Mouse (Mus musculus) hindbrain, embryonic 13.5 days (tissue): Measurements from ENCODE around the gene Angptl4. TPM values are rescaled to one million over a fixed set of nuclear protein-coding genes. Genes with fewer than 3 reads are reported as not detected.

Source experiments
- ATAC-seq: fragments of 200-750 bp; cut with Nextera tagmentation; 2 replicates; pipeline ENCODE4 v1.8.0; 2017; ENCODE audit warnings: moderate TSS enrichment; ENCODE audit not compliant: low FRiP score
- H3K27ac ChIP-seq: fragments of 300-500 bp; sonication (generic); 2 replicates; pipeline ENCODE4 v1.5.1; 2015; ENCODE audit warnings: inconsistent platforms, mild to moderate bottlenecking, moderate library complexity
- H3K27me3 ChIP-seq: fragments of 300-500 bp; sonication (generic); 2 replicates; pipeline ENCODE4 v1.6.1; 2015; ENCODE audit warnings: mild to moderate bottlenecking, inconsistent platforms
- H3K36me3 ChIP-seq: fragments of 300-500 bp; sonication (generic); 2 replicates; pipeline ENCODE4 v1.6.1; 2015; ENCODE audit warnings: mild to moderate bottlenecking, inconsistent platforms
- H3K4me1 ChIP-seq: fragments of 300-500 bp; sonication (generic); replicated peaks from 2 replicates; pipeline ENCODE4 v1.6.1; 2015; ENCODE audit warnings: inconsistent platforms
- H3K4me2 ChIP-seq: fragments of 300-500 bp; sonication (generic); 2 replicates; pipeline ENCODE4 v1.6.1; 2015; ENCODE audit warnings: inconsistent platforms, mild to moderate bottlenecking, moderate library complexity
- H3K4me3 ChIP-seq: fragments of 300-500 bp; sonication (generic); 2 replicates; pipeline ENCODE4 v1.5.1; 2015; ENCODE audit warnings: mild to moderate bottlenecking, inconsistent platforms
- H3K9ac ChIP-seq: fragments of 300-500 bp; sonication (generic); 2 replicates; pipeline ENCODE4 v1.6.1; 2015; ENCODE audit warnings: mild to moderate bottlenecking, inconsistent platforms
- H3K9me3 ChIP-seq: fragments of 300-500 bp; sonication (generic); 2 replicates; pipeline ENCODE4 v1.6.1; 2016; ENCODE audit warnings: inconsistent platforms
- WGBS: fragments of 180-500 bp; shearing (Covaris S2); methylation state at CpG from one replicate; pipeline ENCODE4 v1.1.7; 2015; 5-methylcytosine and 5-hydroxymethylcytosine counted together
- polyA plus RNA-seq: library from polyadenylated mRNA; unstranded; fragments of >200 nt; fragmentation: Nextera tagmentation; extraction: Ambion mirVana; gene quantifications from 2 replicates; pipeline ENCODE4 v1.2.1, GENCODE M21; 2015

Gene Angptl4
- polyA plus RNA-seq, 1 experiment from 2014 or later = 23.5 TPM

DNA sequence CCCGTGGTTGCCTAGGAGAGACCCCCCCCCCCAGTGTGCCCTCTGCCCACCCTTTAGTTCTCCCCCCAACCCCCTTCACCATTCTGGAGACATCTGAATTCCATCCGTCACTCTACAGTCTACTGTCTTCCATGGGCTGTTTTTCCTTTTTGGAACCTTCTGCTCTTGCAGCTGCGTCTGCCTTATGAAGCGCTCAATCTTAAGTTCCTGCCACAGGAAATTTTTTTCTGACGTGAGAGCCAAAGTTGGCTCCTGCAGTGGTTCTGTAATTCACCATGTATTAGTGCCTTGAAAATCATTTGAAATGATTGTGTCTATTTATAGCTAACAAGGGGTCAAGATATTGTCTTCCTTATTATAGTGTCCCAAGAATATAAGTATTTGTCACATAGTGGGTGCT lies 35.0 kb upstream of the Angptl4 start:
- peaks cover 30% of the 10 kb centered on the region for H3K36me3 ChIP-seq
- H3K27ac ChIP-seq = peak overlapping the region; percentile 90
- peaks cover 20% of the 10 kb centered on the region for H3K4me1 ChIP-seq
- WGBS = 65% methylated on average over 5 of the region's 5 CpGs
- H3K27me3 ChIP-seq = peaks cover 6% of the 10 kb centered on the region; the same call in 1 of the 2 replicates
- ATAC-seq = no peak
- H3K9ac ChIP-seq = peak overlapping the region; percentile 81; the same call in 1 of the 2 replicates
- H3K9me3 ChIP-seq = no peaks in the 10 kb centered on the region
- peak overlapping the region; percentile 52 for H3K4me3 ChIP-seq
- H3K4me2 ChIP-seq = peak overlapping the region; percentile 77

GRCm38 (mm10) chr17:33815399-33815798 lies 33.8 kb upstream of the Angptl4 start:
- H3K4me1 ChIP-seq = peaks cover 26% of the 10 kb centered on the region
- H3K36me3 ChIP-seq = peaks cover 18% of the 10 kb centered on the region
- no peak for ATAC-seq
- H3K4me2 ChIP-seq = no peak overlapping the region
- H3K27me3 ChIP-seq = peaks cover 18% of the 10 kb centered on the region
- H3K27ac ChIP-seq = no peak overlapping the region
- 91% methylated on average over 6 of the region's 6 CpGs for WGBS
- no peak overlapping the region for H3K4me3 ChIP-seq
- no peaks in the 10 kb centered on the region for H3K9me3 ChIP-seq
- H3K9ac ChIP-seq = no peak overlapping the region

DNA sequence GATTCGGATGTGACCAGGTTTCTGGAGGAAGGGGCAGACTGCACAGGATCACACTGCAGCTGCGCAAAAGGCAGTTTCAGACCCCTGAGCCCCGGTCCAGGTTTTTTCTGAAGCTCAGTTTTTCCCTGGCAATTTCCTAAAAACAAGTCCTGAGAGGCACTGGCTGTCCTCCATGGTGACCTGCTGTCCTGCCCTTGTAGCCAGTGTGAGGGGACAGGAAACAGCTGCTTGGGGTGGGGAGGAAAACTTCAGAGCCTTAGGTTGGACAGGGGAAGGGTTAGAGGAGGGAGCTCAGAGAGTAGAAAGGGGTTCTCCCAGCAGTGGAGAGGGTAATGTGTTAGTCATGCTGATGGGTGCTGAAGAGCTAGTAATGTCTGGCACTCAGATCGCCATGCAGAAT lies 31.4 kb upstream of the Angptl4 start:
- no peak overlapping the region for H3K9ac ChIP-seq
- H3K36me3 ChIP-seq = no peaks in the 10 kb centered on the region
- no peak overlapping the region for H3K4me3 ChIP-seq
- peaks cover 21% of the 10 kb centered on the region for H3K27me3 ChIP-seq
- 0 out of 2 replicates have a peak overlapping the region, but pooled peaks have one; percentile 4 for H3K4me2 ChIP-seq
- no peak for ATAC-seq
- no peaks in the 10 kb centered on the region for H3K9me3 ChIP-seq
- 72% methylated on average over 4 of the region's 4 CpGs for WGBS
- H3K27ac ChIP-seq = no peak overlapping the region
- H3K4me1 ChIP-seq = peaks cover 19% of the 10 kb centered on the region

GRCm38 (mm10) chr17:33812475-33812874 lies 30.8 kb upstream of the Angptl4 start:
- Histone ChIP-seq H3K9me3 (no peaks in the 10 kb centered on the region), H3K27ac (no peak overlapping the region), H3K9ac (no peak overlapping the region), H3K4me1 (peaks cover 16% of the 10 kb centered on the region), H3K27me3 (peaks cover 21% of the 10 kb centered on the region), H3K4me3 (no peak overlapping the region), H3K36me3 (no peaks in the 10 kb centered on the region), H3K4me2 (no peak overlapping the region)
- 58% methylated on average over 3 of the region's 3 CpGs for WGBS
- ATAC-seq = no peak

- 0 out of 2 replicates have a peak, but pooled peaks have one; percentile 8 for ATAC-seq
- Histone ChIP-seq H3K9ac (peak overlapping the region; percentile 70), H3K27ac (peak overlapping the region; percentile 40; the same call in 1 of the 2 replicates), H3K27me3 (peaks cover 21% of the 10 kb centered on the region), H3K9me3 (no peaks in the 10 kb centered on the region), H3K4me3 (peak overlapping the region; percentile 49), H3K4me2 (peak overlapping the region; percentile 72), H3K4me1 (peaks cover 12% of the 10 kb centered on the region), H3K36me3 (no peaks in the 10 kb centered on the region)
- 29% methylated on average over 7 of the region's 7 CpGs for whole genome bisulfite sequencing
These were observed 29.5 kb upstream of the Angptl4 start for GRCm38 (mm10) chr17:33811142-33811516.

DNA sequence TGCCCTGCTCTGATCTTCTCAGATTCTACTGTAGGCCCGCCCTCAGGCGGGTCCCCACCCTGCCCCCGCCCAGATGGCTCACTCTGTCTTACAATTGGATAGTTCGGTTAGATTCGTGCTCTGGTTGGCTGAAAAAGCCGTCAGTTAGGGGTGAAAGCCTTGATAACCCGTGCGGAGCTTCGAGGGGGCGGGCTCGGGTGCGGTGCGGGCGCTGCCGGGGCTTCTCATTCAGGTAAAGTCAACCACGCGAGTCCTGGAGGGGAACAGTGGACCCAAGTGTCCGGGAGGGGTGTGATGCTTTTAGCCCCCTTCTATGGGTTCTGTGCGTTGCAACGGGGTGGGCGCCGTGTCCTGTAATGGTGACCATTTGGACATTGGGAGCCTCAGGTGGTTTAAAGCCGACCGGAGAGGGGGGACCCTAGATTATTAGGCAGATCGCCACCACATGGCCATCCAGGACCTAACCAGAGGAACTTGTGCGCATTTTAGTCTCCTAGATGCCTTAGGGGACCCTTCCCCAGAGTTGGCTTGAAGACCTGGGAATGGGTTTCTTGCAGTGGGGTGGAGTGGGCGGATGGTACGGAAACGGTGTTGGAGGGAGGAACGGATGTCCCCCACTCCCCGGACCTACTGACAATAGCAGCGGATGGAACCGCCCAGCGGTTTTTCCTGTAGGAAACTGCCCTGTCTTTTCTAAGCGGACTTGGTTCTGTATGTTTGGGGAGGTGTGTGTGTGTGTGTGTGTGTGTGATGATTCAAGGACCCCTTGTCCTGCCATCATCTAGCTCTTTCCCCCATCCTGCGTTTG lies 28.9 kb upstream of the Angptl4 start, which contains the start of gene Kank3:
Gene Kank3 (plus strand): TSS at position 186 of the 808 bp plus-strand sequence.
- Histone ChIP-seq H3K27me3 (peaks cover 21% of the 10 kb centered on the region), H3K9ac (peak within 1 kb of the TSS; percentile 70), H3K4me2 (peak within 1 kb of the TSS; percentile 72), H3K36me3 (no peaks in the 10 kb centered on the region), H3K4me1 (peaks cover 12% of the 10 kb centered on the region), H3K9me3 (no peaks in the 10 kb centered on the region), H3K4me3 (peak within 1 kb of the TSS; percentile 49), H3K27ac (peak within 1 kb of the TSS; percentile 40; the same call in 1 of the 2 replicates)
- whole genome bisulfite sequencing = 1% methylated on average over 36 of the region's 36 CpGs
- peak; percentile 98 for ATAC-seq

GRCm38 (mm10) chr17:33808192-33808591 lies 26.6 kb upstream of the Angptl4 start:
- Histone ChIP-seq H3K4me3 (no peak overlapping the region), H3K36me3 (no peaks in the 10 kb centered on the region), H3K27ac (no peak overlapping the region), H3K27me3 (peaks cover 21% of the 10 kb centered on the region), H3K9me3 (no peaks in the 10 kb centered on the region), H3K4me2 (no peak overlapping the region), H3K4me1 (peaks cover 12% of the 10 kb centered on the region), H3K9ac (no peak overlapping the region)
- no peak for ATAC-seq
- 53% methylated on average over 10 of the region's 10 CpGs for WGBS

DNA sequence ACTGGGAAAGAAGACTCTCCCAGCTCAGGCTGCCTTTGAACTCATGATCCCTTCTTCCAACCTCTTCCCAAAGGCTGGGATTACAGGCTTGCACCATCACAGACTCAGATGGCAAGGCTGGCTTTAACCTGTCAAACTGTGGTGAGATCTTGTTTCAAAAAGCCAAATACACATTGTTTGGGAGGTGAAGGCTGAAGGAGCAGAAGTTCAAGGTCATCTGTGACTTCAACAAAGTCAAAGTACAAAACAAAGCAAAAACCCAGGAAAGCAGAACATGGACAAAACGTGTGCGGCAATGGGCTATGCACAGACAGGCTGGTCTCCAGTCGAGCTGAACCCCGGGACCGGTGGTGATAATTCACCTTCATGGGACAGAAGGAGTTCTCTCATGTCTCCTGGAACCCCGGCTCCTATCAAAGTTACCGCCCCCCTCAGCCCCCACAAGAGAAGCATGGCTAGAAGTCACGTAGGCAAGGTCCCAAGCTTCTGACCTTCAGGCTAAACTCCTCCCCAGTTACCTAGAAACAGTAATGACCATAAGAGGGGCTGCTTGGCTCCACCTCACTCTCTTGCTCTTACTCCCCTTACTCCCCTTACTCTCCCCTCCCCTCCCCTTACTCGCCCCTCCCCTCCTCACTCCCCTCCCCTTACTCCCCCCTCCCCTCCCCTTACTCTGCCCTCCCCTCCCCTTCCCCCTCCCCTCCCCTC lies 25.7 kb upstream of the Angptl4 start:
- 63% methylated on average over 8 of the region's 9 CpGs for WGBS
- Histone ChIP-seq H3K4me1 (peaks cover 12% of the 10 kb centered on the region), H3K27me3 (peaks cover 17% of the 10 kb centered on the region), H3K4me2 (no peak overlapping the region), H3K4me3 (no peak overlapping the region), H3K36me3 (no peaks in the 10 kb centered on the region), H3K9ac (no peak overlapping the region), H3K9me3 (no peaks in the 10 kb centered on the region), H3K27ac (no peak overlapping the region)
- no peak for ATAC-seq

DNA sequence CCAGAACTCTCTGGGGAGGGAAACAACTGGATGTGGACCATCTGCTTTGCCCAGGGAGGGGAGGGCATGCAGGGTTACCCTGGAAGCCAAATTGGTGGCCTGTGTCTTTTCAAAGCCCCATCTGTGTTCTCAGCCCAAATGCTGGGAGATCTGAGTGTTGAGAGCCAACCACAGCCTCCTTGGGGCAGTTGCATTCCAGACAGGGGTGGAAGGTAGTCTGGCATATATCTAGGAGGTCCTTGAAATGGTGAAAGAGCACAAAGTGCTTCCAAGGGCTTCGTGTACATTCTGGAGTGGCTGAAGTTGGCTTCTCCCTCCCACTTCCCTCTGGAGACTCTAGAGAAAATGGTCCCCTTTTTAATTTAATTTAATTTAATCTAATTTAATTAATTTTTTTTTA lies 23.1 kb upstream of the Angptl4 start:
- Histone ChIP-seq H3K4me3 (no peak overlapping the region), H3K9me3 (no peaks in the 10 kb centered on the region), H3K4me2 (no peak overlapping the region), H3K4me1 (no peaks in the 10 kb centered on the region), H3K9ac (no peak overlapping the region), H3K27ac (no peak overlapping the region), H3K27me3 (peaks cover 2% of the 10 kb centered on the region; the same call in 1 of the 2 replicates), H3K36me3 (no peaks in the 10 kb centered on the region)
- ATAC-seq = no peak
- WGBS = 74% methylated on average over 1 of the region's 1 CpGs

- ATAC-seq = no peak
- Histone ChIP-seq H3K9ac (no peak overlapping the region), H3K36me3 (no peaks in the 10 kb centered on the region), H3K9me3 (no peaks in the 10 kb centered on the region), H3K27me3 (no peaks in the 10 kb centered on the region), H3K4me2 (no peak overlapping the region), H3K27ac (no peak overlapping the region), H3K4me1 (no peaks in the 10 kb centered on the region), H3K4me3 (no peak overlapping the region)
- WGBS = 61% methylated on average over 4 of the region's 4 CpGs
These were observed 22.6 kb upstream of the Angptl4 start for GRCm38 (mm10) chr17:33804205-33804604.

- Histone ChIP-seq H3K27ac (no peak overlapping the region), H3K9me3 (no peaks in the 10 kb centered on the region), H3K27me3 (no peaks in the 10 kb centered on the region), H3K4me3 (no peak overlapping the region), H3K4me2 (no peak overlapping the region), H3K9ac (no peak overlapping the region), H3K36me3 (no peaks in the 10 kb centered on the region), H3K4me1 (no peaks in the 10 kb centered on the region)
- WGBS = 6% methylated on average over 2 of the region's 2 CpGs
- no peak for ATAC-seq
These were observed 20.6 kb upstream of the Angptl4 start for GRCm38 (mm10) chr17:33802221-33802620.

GRCm38 (mm10) chr17:33799277-33799676 lies 17.6 kb upstream of the Angptl4 start:
- H3K4me1 ChIP-seq = no peaks in the 10 kb centered on the region
- H3K9ac ChIP-seq = no peak overlapping the region
- 63% methylated on average over 1 of the region's 1 CpGs for WGBS
- no peak for ATAC-seq
- no peak overlapping the region for H3K4me2 ChIP-seq
- H3K4me3 ChIP-seq = no peak overlapping the region
- no peaks in the 10 kb centered on the region for H3K27me3 ChIP-seq
- no peaks in the 10 kb centered on the region for H3K9me3 ChIP-seq
- no peaks in the 10 kb centered on the region for H3K36me3 ChIP-seq
- no peak overlapping the region for H3K27ac ChIP-seq
